Mouse (Mus musculus): ENCODE data around the gene Ttc32. TPM values are rescaled to one million over a fixed set of nuclear protein-coding genes. Genes with fewer than 3 reads are reported as not detected.

Gene Ttc32
- polyA plus RNA-seq, 1 experiment: 1.6 TPM

DNA sequence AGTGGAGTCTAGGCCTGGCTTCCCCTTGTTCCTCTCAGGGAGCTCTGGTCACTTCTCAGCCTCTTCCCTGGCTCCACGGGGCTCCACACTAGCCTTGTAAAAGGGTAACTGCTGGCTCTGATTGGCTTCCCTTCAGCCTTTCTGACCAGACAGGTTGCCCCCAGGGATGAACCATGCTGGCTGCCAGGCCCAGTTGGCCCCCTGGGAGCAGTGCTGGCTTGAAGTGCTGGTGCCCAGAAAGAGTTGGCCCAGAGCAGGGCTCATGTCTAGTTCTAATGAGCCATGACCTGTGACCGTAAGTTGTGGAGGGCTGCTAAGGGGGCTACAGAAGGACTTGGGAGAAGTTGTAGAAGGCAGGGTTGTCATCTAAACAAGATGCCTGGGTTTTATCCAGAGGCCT lies 24.2 kb downstream of the Ttc32 start:
- no peak for TF ChIP-seq CTCF (IDR thresholded peaks at IDR 0.05; ENCODE audit: control insufficient read depth, insufficient read depth, insufficient replicate concordance, low read depth, low read length)
- no peak for TF ChIP-seq POLR2A (IDR thresholded peaks at IDR 0.05; ENCODE audit: control insufficient read depth, low read depth, low read length)
- no peak overlapping the region for H3K4me3 ChIP-seq (ENCODE audit: control insufficient read depth, low read depth, low read length)
- no peaks in the 10 kb centered on the region for H3K27me3 ChIP-seq (ENCODE audit: control insufficient read depth, insufficient read depth, low read length)
- H3K4me1 ChIP-seq (ENCODE audit: control insufficient read depth, insufficient read depth, low read length): peaks cover 2% of the 10 kb centered on the region
- H3K27ac ChIP-seq (ENCODE audit: control insufficient read depth, insufficient read depth, low read depth, low read length): no peak overlapping the region
- no peaks in the 10 kb centered on the region for H3K36me3 ChIP-seq (ENCODE audit: control insufficient read depth, insufficient read depth, low read length)

GRCm38 (mm10) chr12:9055269-9055668 lies 25.5 kb downstream of the Ttc32 start:
- Histone ChIP-seq H3K4me1 (ENCODE audit: control insufficient read depth, insufficient read depth, low read length) (peaks cover 2% of the 10 kb centered on the region), H3K27ac (ENCODE audit: control insufficient read depth, insufficient read depth, low read depth, low read length) (no peak overlapping the region), H3K4me3 (ENCODE audit: control insufficient read depth, low read depth, low read length) (no peak overlapping the region), H3K27me3 (ENCODE audit: control insufficient read depth, insufficient read depth, low read length) (no peaks in the 10 kb centered on the region), H3K36me3 (ENCODE audit: control insufficient read depth, insufficient read depth, low read length) (no peaks in the 10 kb centered on the region)
- TF ChIP-seq POLR2A (IDR thresholded peaks at IDR 0.05; ENCODE audit: control insufficient read depth, low read depth, low read length): no peak
- no peak for TF ChIP-seq CTCF (IDR thresholded peaks at IDR 0.05; ENCODE audit: control insufficient read depth, insufficient read depth, insufficient replicate concordance, low read depth, low read length)

DNA sequence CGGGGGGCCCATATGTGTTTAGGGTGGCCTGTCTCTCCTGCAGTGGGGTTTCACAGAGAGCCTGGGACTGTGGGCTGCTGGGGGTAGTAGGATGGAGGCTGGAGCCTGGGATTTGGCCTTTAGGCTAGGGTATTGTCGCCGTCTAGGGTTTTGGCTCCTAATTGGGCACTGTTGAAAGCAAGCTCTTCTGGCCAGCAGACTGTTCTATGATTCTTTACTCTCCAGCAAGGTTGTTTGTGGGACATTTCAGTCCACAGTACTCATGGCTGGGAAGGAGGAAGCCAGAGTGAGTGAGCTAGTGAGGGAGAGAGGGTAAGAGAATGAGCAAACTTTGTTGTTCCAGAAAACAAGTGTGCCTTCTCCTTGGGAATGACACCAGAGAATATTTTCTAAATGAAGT lies 29.7 kb downstream of the Ttc32 start:
- Histone ChIP-seq H3K4me3 (ENCODE audit: control insufficient read depth, low read depth, low read length) (no peak overlapping the region), H3K4me1 (ENCODE audit: control insufficient read depth, insufficient read depth, low read length) (no peaks in the 10 kb centered on the region; the same call in 1 of the 2 replicates), H3K27me3 (ENCODE audit: control insufficient read depth, insufficient read depth, low read length) (no peaks in the 10 kb centered on the region), H3K36me3 (ENCODE audit: control insufficient read depth, insufficient read depth, low read length) (no peaks in the 10 kb centered on the region), H3K27ac (ENCODE audit: control insufficient read depth, insufficient read depth, low read depth, low read length) (no peak overlapping the region; the same call in 1 of the 2 replicates)
- TF ChIP-seq CTCF (IDR thresholded peaks at IDR 0.05; ENCODE audit: control insufficient read depth, insufficient read depth, insufficient replicate concordance, low read depth, low read length) (no peak), POLR2A (IDR thresholded peaks at IDR 0.05; ENCODE audit: control insufficient read depth, low read depth, low read length) (no peak)

DNA sequence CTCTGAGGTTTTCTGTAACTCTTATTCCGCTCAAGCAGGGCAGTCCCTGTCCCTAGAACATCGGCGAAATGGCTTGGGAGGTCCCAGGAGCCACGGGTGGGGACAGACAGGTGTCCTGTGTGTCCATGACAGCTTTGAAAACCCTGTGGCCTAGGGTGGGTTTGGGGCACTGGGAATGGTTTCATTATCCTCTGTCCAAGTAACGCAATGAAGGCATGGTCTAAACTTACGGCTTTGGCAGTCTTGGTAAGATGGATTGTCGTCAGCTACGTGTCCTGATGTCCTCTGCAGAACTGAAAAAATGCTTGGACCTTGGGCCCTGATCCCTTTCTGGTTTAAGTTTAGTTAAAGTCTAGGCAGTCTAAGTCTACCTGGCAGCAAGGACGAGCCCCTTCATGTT lies 30.2 kb downstream of the Ttc32 start:
- Histone ChIP-seq H3K4me3 (ENCODE audit: control insufficient read depth, low read depth, low read length) (no peak overlapping the region), H3K4me1 (ENCODE audit: control insufficient read depth, insufficient read depth, low read length) (no peaks in the 10 kb centered on the region; the same call in 1 of the 2 replicates), H3K36me3 (ENCODE audit: control insufficient read depth, insufficient read depth, low read length) (no peaks in the 10 kb centered on the region), H3K27ac (ENCODE audit: control insufficient read depth, insufficient read depth, low read depth, low read length) (no peak overlapping the region), H3K27me3 (ENCODE audit: control insufficient read depth, insufficient read depth, low read length) (no peaks in the 10 kb centered on the region)
- TF ChIP-seq CTCF (IDR thresholded peaks at IDR 0.05; ENCODE audit: control insufficient read depth, insufficient read depth, insufficient replicate concordance, low read depth, low read length) (no peak), POLR2A (IDR thresholded peaks at IDR 0.05; ENCODE audit: control insufficient read depth, low read depth, low read length) (no peak)

DNA sequence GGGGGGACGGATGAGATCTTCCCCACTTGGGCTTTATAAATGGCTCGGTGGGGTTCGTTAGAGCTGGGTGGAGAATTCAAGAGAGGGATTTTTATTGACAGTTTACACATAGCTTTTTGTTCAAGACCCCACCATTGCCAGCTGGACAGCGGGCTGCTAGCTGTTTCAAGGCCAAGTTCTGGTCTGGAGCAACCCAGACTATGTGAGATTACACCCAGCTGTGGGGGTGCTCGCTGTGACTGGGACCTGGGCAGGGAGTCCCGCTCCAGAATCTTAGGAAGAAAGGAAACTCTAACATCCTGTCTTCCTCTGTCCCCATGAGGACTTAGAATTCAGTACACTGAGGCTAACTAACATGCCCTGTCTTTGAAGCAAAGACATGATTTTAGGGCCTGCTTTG lies 33.8 kb downstream of the Ttc32 start:
- H3K4me3 ChIP-seq (ENCODE audit: control insufficient read depth, low read depth, low read length): no peak overlapping the region
- H3K36me3 ChIP-seq (ENCODE audit: control insufficient read depth, insufficient read depth, low read length): no peaks in the 10 kb centered on the region
- no peaks in the 10 kb centered on the region for H3K27me3 ChIP-seq (ENCODE audit: control insufficient read depth, insufficient read depth, low read length)
- no peaks in the 10 kb centered on the region for H3K4me1 ChIP-seq (ENCODE audit: control insufficient read depth, insufficient read depth, low read length)
- no peak for TF ChIP-seq POLR2A (IDR thresholded peaks at IDR 0.05; ENCODE audit: control insufficient read depth, low read depth, low read length)
- TF ChIP-seq CTCF (IDR thresholded peaks at IDR 0.05; ENCODE audit: control insufficient read depth, insufficient read depth, insufficient replicate concordance, low read depth, low read length): no peak
- no peak overlapping the region for H3K27ac ChIP-seq (ENCODE audit: control insufficient read depth, insufficient read depth, low read depth, low read length)

GRCm38 (mm10) chr12:9071058-9071457 lies 41.3 kb downstream of the Ttc32 start:
- Histone ChIP-seq H3K4me3 (ENCODE audit: control insufficient read depth, low read depth, low read length) (no peak overlapping the region), H3K4me1 (ENCODE audit: control insufficient read depth, insufficient read depth, low read length) (no peaks in the 10 kb centered on the region), H3K27me3 (ENCODE audit: control insufficient read depth, insufficient read depth, low read length) (no peaks in the 10 kb centered on the region), H3K27ac (ENCODE audit: control insufficient read depth, insufficient read depth, low read depth, low read length) (no peak overlapping the region), H3K36me3 (ENCODE audit: control insufficient read depth, insufficient read depth, low read length) (no peaks in the 10 kb centered on the region)
- TF ChIP-seq POLR2A (IDR thresholded peaks at IDR 0.05; ENCODE audit: control insufficient read depth, low read depth, low read length) (no peak), CTCF (IDR thresholded peaks at IDR 0.05; ENCODE audit: control insufficient read depth, insufficient read depth, insufficient replicate concordance, low read depth, low read length) (no peak)

GRCm38 (mm10) chr12:9071493-9071892 lies 41.7 kb downstream of the Ttc32 start:
- Histone ChIP-seq H3K4me1 (ENCODE audit: control insufficient read depth, insufficient read depth, low read length) (no peaks in the 10 kb centered on the region), H3K27me3 (ENCODE audit: control insufficient read depth, insufficient read depth, low read length) (no peaks in the 10 kb centered on the region), H3K4me3 (ENCODE audit: control insufficient read depth, low read depth, low read length) (no peak overlapping the region), H3K27ac (ENCODE audit: control insufficient read depth, insufficient read depth, low read depth, low read length) (no peak overlapping the region), H3K36me3 (ENCODE audit: control insufficient read depth, insufficient read depth, low read length) (no peaks in the 10 kb centered on the region)
- no peak for TF ChIP-seq CTCF (IDR thresholded peaks at IDR 0.05; ENCODE audit: control insufficient read depth, insufficient read depth, insufficient replicate concordance, low read depth, low read length)
- TF ChIP-seq POLR2A (IDR thresholded peaks at IDR 0.05; ENCODE audit: control insufficient read depth, low read depth, low read length): no peak
